Mouse (Mus musculus) heart, postnatal 4 days (tissue): Measurements from ENCODE around the gene Map3k13. TPM values are rescaled to one million over a fixed set of nuclear protein-coding genes. Genes with fewer than 3 reads are reported as not detected.
A peak's percentile ranks its signal among the peaks of the same experiment; 100 is the strongest.

Experiments used
- DNase-seq: peaks from one replicate; pipeline ENCODE4 v3.0.0; 2021
- total RNA-seq, 2 experiments: library from RNA; stranded (reverse); gene quantifications; 2 replicates each; pipeline ENCODE4 v1.2.3; 2021

Gene Map3k13
- total RNA-seq, 2 experiments from 2014 or later: 1.1 to 1.4 TPM

- no peak for DNase-seq
Measured at GRCm38 (mm10) chr16:21813164-21813834, 19.2 kb downstream of the Map3k13 start.

- peak; percentile 55 for DNase-seq
Measured at GRCm38 (mm10) chr16:21814861-21815668, 20.9 kb downstream of the Map3k13 start.

- no peak for DNase-seq
Measured at GRCm38 (mm10) chr16:21815669-21816010, 21.5 kb downstream of the Map3k13 start.

GRCm38 (mm10) chr16:21818132-21818531 is 24.0 kb downstream of the Map3k13 start:
- peak; percentile 57 for DNase-seq

GRCm38 (mm10) chr16:21818629-21819028 is 24.5 kb downstream of the Map3k13 start:
- DNase-seq: no peak

GRCm38 (mm10) chr16:21825612-21826031 is 31.5 kb downstream of the Map3k13 start:
- DNase-seq: no peak

GRCm38 (mm10) chr16:21827153-21827552 is 33.0 kb downstream of the Map3k13 start:
- peak; percentile 21 for DNase-seq

- DNase-seq: no peak
Measured at GRCm38 (mm10) chr16:21827581-21827980, 33.4 kb downstream of the Map3k13 start.

GRCm38 (mm10) chr16:21829711-21830110 is 35.6 kb downstream of the Map3k13 start:
- no peak for DNase-seq

GRCm38 (mm10) chr16:21830784-21831183 is 36.6 kb downstream of the Map3k13 start:
- no peak for DNase-seq

GRCm38 (mm10) chr16:21831764-21832163 is 37.6 kb downstream of the Map3k13 start:
- DNase-seq: no peak

GRCm38 (mm10) chr16:21833469-21833868 is 39.3 kb downstream of the Map3k13 start:
- DNase-seq: no peak

GRCm38 (mm10) chr16:21833970-21834369 is 39.8 kb downstream of the Map3k13 start:
- DNase-seq: no peak

- no peak for DNase-seq
Measured at GRCm38 (mm10) chr16:21834866-21835583, 40.9 kb downstream of the Map3k13 start.

- DNase-seq: no peak
Measured at GRCm38 (mm10) chr16:21835584-21835931, 41.4 kb downstream of the Map3k13 start.

- peak; percentile 28 for DNase-seq
Measured at GRCm38 (mm10) chr16:21836311-21837072, 42.3 kb downstream of the Map3k13 start.

GRCm38 (mm10) chr16:21837694-21838093 is 43.5 kb downstream of the Map3k13 start:
- DNase-seq: no peak

GRCm38 (mm10) chr16:21845800-21846671 is 51.9 kb downstream of the Map3k13 start:
- peak; percentile 61 for DNase-seq

- no peak for DNase-seq
Measured at GRCm38 (mm10) chr16:21848444-21848843, 54.3 kb downstream of the Map3k13 start.

GRCm38 (mm10) chr16:21848847-21849246 is 54.7 kb downstream of the Map3k13 start:
- DNase-seq: no peak

- DNase-seq: no peak
Measured at GRCm38 (mm10) chr16:21852374-21852773, 58.2 kb downstream of the Map3k13 start.
